Mouse (Mus musculus) neural tube, embryonic 15.5 days (tissue): ENCODE measurements around the gene Slf2. TPM values are rescaled to one million over a fixed set of nuclear protein-coding genes. Genes with fewer than 3 reads are reported as not detected.

ENCODE experiments used
- ATAC-seq: fragments of 200-750 bp; cut with Nextera tagmentation; 2 replicates; pipeline ENCODE4 v1.8.0; 2017; ENCODE audit warnings: mild to moderate bottlenecking, moderate TSS enrichment, moderate library complexity; ENCODE audit not compliant: low FRiP score
- H3K27ac ChIP-seq: fragments of 300-500 bp; sonication (generic); replicated peaks from 2 replicates; pipeline ENCODE4 v1.5.1; 2015; ENCODE audit warnings: mild to moderate bottlenecking, inconsistent platforms
- H3K27me3 ChIP-seq: fragments of 300-500 bp; sonication (generic); replicated peaks from 2 replicates; pipeline ENCODE4 v1.6.1; 2015; ENCODE audit warnings: inconsistent platforms
- H3K36me3 ChIP-seq: fragments of 300-500 bp; sonication (generic); 2 replicates; pipeline ENCODE4 v1.6.1; 2015; ENCODE audit warnings: inconsistent platforms
- H3K4me1 ChIP-seq: fragments of 300-500 bp; sonication (generic); 2 replicates; pipeline ENCODE4 v1.6.1; 2015; ENCODE audit warnings: inconsistent platforms
- H3K4me2 ChIP-seq: fragments of 300-500 bp; sonication (generic); 2 replicates; pipeline ENCODE4 v1.6.1; 2015; ENCODE audit warnings: inconsistent platforms, mild to moderate bottlenecking, moderate library complexity
- H3K4me3 ChIP-seq: fragments of 300-500 bp; sonication (generic); replicated peaks from 2 replicates; pipeline ENCODE4 v1.5.1; 2015; ENCODE audit warnings: mild to moderate bottlenecking, inconsistent platforms
- H3K9ac ChIP-seq: fragments of 300-500 bp; sonication (generic); replicated peaks from 2 replicates; pipeline ENCODE4 v1.6.1; 2015; ENCODE audit warnings: mild to moderate bottlenecking, inconsistent platforms
- H3K9me3 ChIP-seq: fragments of 300-500 bp; sonication (generic); replicated peaks from 2 replicates; pipeline ENCODE4 v1.6.1; 2016; ENCODE audit warnings: inconsistent platforms
- WGBS: fragments of 180-500 bp; shearing (Covaris S2); methylation state at CpG from one replicate; pipeline ENCODE4 v1.1.7; 2015; ENCODE audit warnings: mixed read lengths; 5-methylcytosine and 5-hydroxymethylcytosine counted together
- polyA plus RNA-seq: library from polyadenylated mRNA; unstranded; fragments of >200 nt; fragmentation: Nextera tagmentation; extraction: Ambion mirVana; gene quantifications from 2 replicates; pipeline ENCODE4 v1.2.1, GENCODE M21; 2015

Gene Slf2
- polyA plus RNA-seq, 1 experiment from 2014 or later: 28.4 TPM

DNA sequence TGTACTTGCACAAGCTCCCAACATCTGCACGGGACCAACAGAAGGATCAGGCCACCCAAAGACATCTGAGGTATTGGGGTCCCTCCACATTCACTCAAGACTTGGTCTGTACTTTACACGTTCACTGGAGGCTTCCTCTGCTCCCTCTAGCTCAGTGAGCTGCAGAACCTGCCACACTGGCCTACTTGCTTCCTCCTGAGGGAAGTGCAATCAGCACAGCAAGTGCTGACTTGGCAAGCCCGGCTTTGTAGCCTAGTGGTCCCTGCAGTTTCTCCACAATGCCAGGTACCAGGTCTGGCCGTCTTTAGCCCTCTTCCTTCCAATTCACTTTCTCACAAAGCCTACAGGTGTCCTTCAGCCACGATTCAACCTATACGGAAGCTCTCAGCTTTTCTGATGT, 56.1 kb downstream of the Slf2 start:
- Histone ChIP-seq H3K9ac (no peak overlapping the region), H3K9me3 (no peaks in the 10 kb centered on the region), H3K4me3 (no peak overlapping the region), H3K27me3 (0 out of 2 replicates have a peak, but pooled peaks cover 2% of the 10 kb centered on the region), H3K4me2 (no peak overlapping the region), H3K36me3 (peaks cover 3% of the 10 kb centered on the region), H3K4me1 (peaks cover 34% of the 10 kb centered on the region), H3K27ac (no peak overlapping the region)
- WGBS: 73% methylated on average over 6 of the region's 6 CpGs
- ATAC-seq: no peak

DNA sequence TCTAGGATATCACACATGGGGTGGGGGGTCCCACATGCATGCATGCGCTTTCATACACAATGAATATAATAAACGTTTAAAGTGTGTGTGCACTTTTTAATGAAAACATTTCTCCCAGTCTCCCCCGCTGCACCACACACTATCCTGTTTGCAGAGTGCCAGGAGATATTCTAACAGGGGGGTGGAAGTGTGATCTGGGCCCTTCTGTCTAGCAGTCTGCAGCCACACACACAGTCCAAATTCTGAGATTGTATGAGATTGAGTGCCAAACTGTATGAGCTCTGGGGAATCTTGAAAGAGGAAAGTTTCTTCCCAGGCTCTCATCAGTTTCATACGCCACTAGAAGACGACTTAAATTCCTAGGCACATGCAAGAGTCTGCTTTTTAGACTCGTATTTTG, 56.9 kb downstream of the Slf2 start:
- no peak overlapping the region for H3K4me3 ChIP-seq
- H3K4me1 ChIP-seq: peaks cover 41% of the 10 kb centered on the region
- H3K36me3 ChIP-seq: peaks cover 6% of the 10 kb centered on the region; the same call in 1 of the 2 replicates
- no peak for ATAC-seq
- H3K4me2 ChIP-seq: no peak overlapping the region
- no peak overlapping the region for H3K9ac ChIP-seq
- 63% methylated on average over 6 of the region's 6 CpGs for WGBS
- no peak overlapping the region for H3K27ac ChIP-seq
- 0 out of 2 replicates have a peak, but pooled peaks cover 2% of the 10 kb centered on the region for H3K27me3 ChIP-seq
- no peaks in the 10 kb centered on the region for H3K9me3 ChIP-seq

DNA sequence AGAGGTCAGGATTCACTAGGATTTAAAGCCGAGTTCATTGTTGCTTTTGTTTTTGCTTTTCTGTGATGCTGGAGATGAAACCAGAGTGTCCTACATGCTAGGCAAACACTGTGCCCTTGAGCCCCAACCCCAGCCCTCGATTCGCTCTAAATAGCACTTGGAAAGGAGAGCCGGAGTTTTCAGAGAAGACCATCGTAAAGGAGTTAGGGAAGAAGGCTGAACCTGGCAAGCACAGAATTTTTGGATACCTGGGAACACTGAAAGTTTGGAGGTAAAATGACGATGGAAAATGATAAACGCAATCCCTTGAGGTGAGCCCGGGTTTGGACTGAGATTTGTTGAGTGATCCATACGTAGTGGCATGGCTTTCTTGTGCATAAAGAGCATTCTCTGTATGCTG, 57.4 kb downstream of the Slf2 start:
- H3K4me1 ChIP-seq: peaks cover 41% of the 10 kb centered on the region
- H3K4me2 ChIP-seq: peak overlapping the region; percentile 85
- H3K9ac ChIP-seq: peak overlapping the region; percentile 84
- 0 out of 2 replicates have a peak, but pooled peaks cover 2% of the 10 kb centered on the region for H3K27me3 ChIP-seq
- ATAC-seq: no peak
- no peaks in the 10 kb centered on the region for H3K9me3 ChIP-seq
- H3K4me3 ChIP-seq: peak overlapping the region; percentile 87
- peak overlapping the region; percentile 78; the same call in 1 of the 2 replicates for H3K27ac ChIP-seq
- 23% methylated on average over 9 of the region's 9 CpGs for WGBS
- H3K36me3 ChIP-seq: peaks cover 11% of the 10 kb centered on the region; the same call in 1 of the 2 replicates

- Histone ChIP-seq H3K27me3 (0 out of 2 replicates have a peak, but pooled peaks cover 2% of the 10 kb centered on the region), H3K27ac (peak within 1 kb of the TSS; percentile 78), H3K4me3 (peak within 1 kb of the TSS; percentile 87), H3K4me2 (peak within 1 kb of the TSS; percentile 85), H3K9ac (peak within 1 kb of the TSS; percentile 84), H3K36me3 (peaks cover 16% of the 10 kb centered on the region), H3K9me3 (no peaks in the 10 kb centered on the region), H3K4me1 (peaks cover 41% of the 10 kb centered on the region)
- ATAC-seq: peak; percentile 86
- under 1% methylated on average over 50 of the region's 58 CpGs for WGBS
These were observed 58.0 kb downstream of the Slf2 start, which contains the start of gene Sema4g for GRCm38 (mm10) chr19:44988831-44989566. TSS of gene Sema4g (plus strand) at chr19:44989101.

GRCm38 (mm10) chr19:44989567-44990495, 58.9 kb downstream of the Slf2 start:
- WGBS: 6% methylated on average over 21 of the region's 22 CpGs
- peak; percentile 27; the same call in 1 of the 2 replicates for ATAC-seq
- Histone ChIP-seq H3K27ac (peak overlapping the region; percentile 78), H3K4me1 (peaks cover 41% of the 10 kb centered on the region), H3K27me3 (0 out of 2 replicates have a peak, but pooled peaks cover 2% of the 10 kb centered on the region), H3K4me2 (peak overlapping the region; percentile 85), H3K9me3 (no peaks in the 10 kb centered on the region), H3K9ac (peak overlapping the region; percentile 84), H3K4me3 (peak overlapping the region; percentile 87), H3K36me3 (peaks cover 24% of the 10 kb centered on the region)

GRCm38 (mm10) chr19:44991031-44991430, 60.1 kb downstream of the Slf2 start:
- Histone ChIP-seq H3K27me3 (0 out of 2 replicates have a peak, but pooled peaks cover 2% of the 10 kb centered on the region), H3K9me3 (no peaks in the 10 kb centered on the region), H3K4me2 (peak overlapping the region; percentile 85), H3K4me3 (peak overlapping the region; percentile 87; the same call in 1 of the 2 replicates), H3K36me3 (peaks cover 28% of the 10 kb centered on the region), H3K9ac (no peak overlapping the region), H3K27ac (peak overlapping the region; percentile 78; the same call in 1 of the 2 replicates), H3K4me1 (peaks cover 41% of the 10 kb centered on the region)
- no peak for ATAC-seq
- 67% methylated on average over 8 of the region's 8 CpGs for WGBS

- peaks cover 39% of the 10 kb centered on the region for H3K36me3 ChIP-seq
- no peak overlapping the region for H3K9ac ChIP-seq
- H3K27me3 ChIP-seq: no peaks in the 10 kb centered on the region
- no peak overlapping the region for H3K4me3 ChIP-seq
- 58% methylated on average over 7 of the region's 7 CpGs for WGBS
- peaks cover 41% of the 10 kb centered on the region for H3K4me1 ChIP-seq
- H3K27ac ChIP-seq: no peak overlapping the region
- no peaks in the 10 kb centered on the region for H3K9me3 ChIP-seq
- 0 out of 2 replicates have a peak overlapping the region, but pooled peaks have one; percentile 1 for H3K4me2 ChIP-seq
- ATAC-seq: no peak
These were observed 61.3 kb downstream of the Slf2 start for GRCm38 (mm10) chr19:44992246-44992645.

DNA sequence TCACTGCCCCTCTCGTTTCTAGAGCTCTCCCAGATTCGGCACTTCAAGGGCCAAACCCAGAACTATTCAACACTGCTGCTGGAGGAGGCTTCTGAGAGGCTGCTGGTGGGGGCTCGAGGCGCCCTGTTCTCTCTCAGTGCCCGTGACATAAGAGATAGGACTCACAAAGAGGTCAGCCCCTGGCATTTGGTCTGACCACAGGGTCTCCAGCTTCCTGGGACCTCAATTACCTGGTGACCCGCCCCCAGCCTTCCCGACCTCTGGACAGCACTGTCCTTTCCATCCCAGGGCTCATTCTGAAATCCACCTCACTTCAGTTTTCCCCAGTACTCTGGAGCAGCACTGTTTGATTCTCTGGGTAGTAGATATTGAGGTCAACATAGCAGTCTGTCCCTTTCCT, 61.8 kb downstream of the Slf2 start:
- Histone ChIP-seq H3K9me3 (no peaks in the 10 kb centered on the region), H3K4me1 (peaks cover 41% of the 10 kb centered on the region), H3K27ac (no peak overlapping the region), H3K27me3 (no peaks in the 10 kb centered on the region), H3K4me2 (0 out of 2 replicates have a peak overlapping the region, but pooled peaks have one; percentile 1), H3K36me3 (peaks cover 44% of the 10 kb centered on the region), H3K4me3 (no peak overlapping the region), H3K9ac (no peak overlapping the region)
- WGBS: 57% methylated on average over 7 of the region's 7 CpGs
- ATAC-seq: no peak

DNA sequence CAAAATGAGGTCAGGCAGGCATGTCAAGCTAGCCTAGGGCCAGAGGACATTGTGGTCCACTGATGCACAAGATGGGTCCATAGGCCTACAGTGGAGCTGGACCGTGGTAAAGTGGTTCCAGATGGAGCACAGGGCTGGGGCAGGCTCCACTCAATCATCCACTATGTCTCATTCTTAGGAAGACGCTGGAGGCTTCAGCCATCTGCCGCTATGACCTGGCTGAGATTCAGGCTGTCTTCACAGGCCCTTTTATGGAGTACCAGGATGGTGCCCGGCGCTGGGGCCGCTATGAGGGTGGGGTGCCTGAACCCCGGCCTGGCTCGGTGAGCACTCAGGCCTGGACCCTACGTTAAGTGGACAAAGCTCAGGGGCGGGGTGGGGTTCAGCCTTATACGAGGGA, 66.8 kb downstream of the Slf2 start:
- Histone ChIP-seq H3K9me3 (no peaks in the 10 kb centered on the region), H3K36me3 (peaks cover 86% of the 10 kb centered on the region), H3K4me3 (no peak overlapping the region), H3K4me1 (no peaks in the 10 kb centered on the region), H3K27ac (no peak overlapping the region), H3K4me2 (no peak overlapping the region), H3K9ac (no peak overlapping the region), H3K27me3 (no peaks in the 10 kb centered on the region)
- WGBS: 88% methylated on average over 11 of the region's 11 CpGs
- no peak for ATAC-seq

GRCm38 (mm10) chr19:44999647-45000046, 68.7 kb downstream of the Slf2 start:
- Histone ChIP-seq H3K4me1 (peaks cover 18% of the 10 kb centered on the region; the same call in 1 of the 2 replicates), H3K27ac (no peak overlapping the region), H3K27me3 (no peaks in the 10 kb centered on the region), H3K4me2 (no peak overlapping the region), H3K4me3 (no peak overlapping the region), H3K9ac (no peak overlapping the region), H3K36me3 (peaks cover 88% of the 10 kb centered on the region), H3K9me3 (no peaks in the 10 kb centered on the region)
- ATAC-seq: no peak
- WGBS: 82% methylated on average over 8 of the region's 8 CpGs

DNA sequence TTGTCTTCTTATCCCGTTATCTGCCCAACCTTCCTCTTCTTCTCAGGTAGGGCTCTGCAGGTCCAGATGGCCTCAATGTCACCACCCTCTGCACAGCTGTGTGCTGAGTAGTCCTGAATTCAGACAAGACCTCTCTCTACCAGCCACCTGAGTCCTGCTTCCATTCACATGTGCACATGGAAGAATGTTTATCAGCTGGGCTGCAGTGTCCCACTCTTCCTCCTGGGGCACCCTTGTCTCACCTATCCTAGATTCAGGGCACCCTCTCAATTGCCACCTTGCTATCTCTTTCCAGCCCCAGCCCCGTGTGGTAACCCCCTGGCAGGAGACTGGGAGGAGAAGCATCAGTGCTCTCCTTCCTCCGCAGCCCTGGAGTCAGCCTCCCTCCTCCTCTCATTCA, 71.3 kb downstream of the Slf2 start:
- ATAC-seq: no peak
- WGBS: 65% methylated on average over 3 of the region's 3 CpGs
- H3K4me2 ChIP-seq: no peak overlapping the region
- no peak overlapping the region for H3K27ac ChIP-seq
- no peaks in the 10 kb centered on the region for H3K27me3 ChIP-seq
- no peak overlapping the region for H3K9ac ChIP-seq
- peaks cover 70% of the 10 kb centered on the region for H3K36me3 ChIP-seq
- no peak overlapping the region for H3K4me3 ChIP-seq
- H3K4me1 ChIP-seq: peaks cover 37% of the 10 kb centered on the region
- no peaks in the 10 kb centered on the region for H3K9me3 ChIP-seq
